Mouse (Mus musculus): Measurements from ENCODE around the gene Ppp1r9b.

- no peak for TF ChIP-seq CTCF (IDR thresholded peaks at IDR 0.05; ENCODE audit: borderline replicate concordance, insufficient read depth, low read length)
- no peak for TF ChIP-seq POLR2A (IDR thresholded peaks at IDR 0.05; ENCODE audit: low read depth, low read length)
Observed at GRCm38 (mm10) chr11:94996984-94997383, 6.1 kb downstream of the Ppp1r9b start.

Measured in embryonic fibroblast, embryonic 13.5 days (primary cell).